Mouse (Mus musculus) limb, embryonic 14.5 days (tissue): ENCODE measurements around the gene Olig2. TPM values are rescaled to one million over a fixed set of nuclear protein-coding genes. Genes with fewer than 3 reads are reported as not detected.

Experiments
- ATAC-seq: fragments of 200-750 bp; cut with Nextera tagmentation; 2 replicates; pipeline ENCODE4 v1.8.0; 2017; ENCODE audit warnings: low read depth, moderate number of reproducible peaks, moderate TSS enrichment; ENCODE audit not compliant: low FRiP score
- DNase-seq: peaks from one replicate; pipeline ENCODE4 v3.0.0-alpha.2; 2015; ENCODE audit warnings: low spot score
- H3K27ac ChIP-seq: fragments of 300-500 bp; sonication (generic); replicated peaks from 2 replicates; pipeline ENCODE4 v1.5.1; 2014; ENCODE audit warnings: low read depth, mild to moderate bottlenecking, low read length, moderate library complexity, mixed read lengths
- H3K27me3 ChIP-seq: fragments of 300-500 bp; sonication (generic); 2 replicates; pipeline ENCODE4 v1.6.1; 2014; ENCODE audit warnings: low read length, mixed read lengths; ENCODE audit not compliant: control insufficient read depth, insufficient read depth
- H3K36me3 ChIP-seq: fragments of 300-500 bp; sonication (generic); 2 replicates; pipeline ENCODE4 v1.6.1; 2014; ENCODE audit warnings: mild to moderate bottlenecking, low read length, moderate library complexity, mixed read lengths; ENCODE audit not compliant: control insufficient read depth, insufficient read depth
- H3K4me1 ChIP-seq: fragments of 300-500 bp; sonication (generic); 2 replicates; pipeline ENCODE4 v1.6.1; 2014; ENCODE audit warnings: antibody characterized with exemption, low read length, mixed read lengths; ENCODE audit not compliant: control insufficient read depth, insufficient read depth
- H3K4me2 ChIP-seq: fragments of 300-500 bp; sonication (generic); replicated peaks from 2 replicates; pipeline ENCODE4 v1.6.1; 2014; ENCODE audit warnings: low read depth, mild to moderate bottlenecking, low read length, moderate library complexity; ENCODE audit not compliant: severe bottlenecking
- H3K4me3 ChIP-seq: fragments of 300-500 bp; sonication (generic); replicated peaks from 2 replicates; pipeline ENCODE4 v1.5.1; 2014; ENCODE audit warnings: low read length
- H3K9ac ChIP-seq: fragments of 300-500 bp; sonication (generic); 2 replicates; pipeline ENCODE4 v1.6.1; 2014; ENCODE audit warnings: mild to moderate bottlenecking, low read depth, low read length, moderate library complexity; ENCODE audit not compliant: severe bottlenecking
- H3K9me3 ChIP-seq: fragments of 300-500 bp; sonication (generic); 2 replicates; pipeline ENCODE4 v1.6.1; 2016; ENCODE audit warnings: low read length; ENCODE audit not compliant: control insufficient read depth
- POLR2A ChIP-seq: fragments of 200-500 bp; IDR thresholded peaks from 2 replicates; pipeline ENCODE4 v1.8.0; 2012; ENCODE audit warnings: inconsistent platforms, mild to moderate bottlenecking, moderate library complexity, borderline replicate concordance; ENCODE audit not compliant: insufficient read depth, insufficient read length; ENCODE audit errors: extremely low read depth
- WGBS: fragments of 180-500 bp; shearing (Covaris S2); extraction: QIAGEN DNeasy Blood & Tissue Kit; methylation state at CpG from one replicate; pipeline ENCODE4 v1.1.7; 2014; 5-methylcytosine and 5-hydroxymethylcytosine counted together
- polyA plus RNA-seq, 2 experiments: library from polyadenylated mRNA; depleted of rRNA in 1 of 2; stranded (reverse) in 1 of 2; unstranded in 1 of 2; fragments of >200 nt; fragmentation: Nextera tagmentation in 1 of 2; extraction: Ambion mirVana in 1 of 2; gene quantifications; 2 replicates each; pipeline versions ENCODE4 v1.2.1 to v1.2.3; 2012 to 2014

Olig2 gene
- polyA plus RNA-seq, 2 experiments: 0.06 TPM; not detected in 1

DNA sequence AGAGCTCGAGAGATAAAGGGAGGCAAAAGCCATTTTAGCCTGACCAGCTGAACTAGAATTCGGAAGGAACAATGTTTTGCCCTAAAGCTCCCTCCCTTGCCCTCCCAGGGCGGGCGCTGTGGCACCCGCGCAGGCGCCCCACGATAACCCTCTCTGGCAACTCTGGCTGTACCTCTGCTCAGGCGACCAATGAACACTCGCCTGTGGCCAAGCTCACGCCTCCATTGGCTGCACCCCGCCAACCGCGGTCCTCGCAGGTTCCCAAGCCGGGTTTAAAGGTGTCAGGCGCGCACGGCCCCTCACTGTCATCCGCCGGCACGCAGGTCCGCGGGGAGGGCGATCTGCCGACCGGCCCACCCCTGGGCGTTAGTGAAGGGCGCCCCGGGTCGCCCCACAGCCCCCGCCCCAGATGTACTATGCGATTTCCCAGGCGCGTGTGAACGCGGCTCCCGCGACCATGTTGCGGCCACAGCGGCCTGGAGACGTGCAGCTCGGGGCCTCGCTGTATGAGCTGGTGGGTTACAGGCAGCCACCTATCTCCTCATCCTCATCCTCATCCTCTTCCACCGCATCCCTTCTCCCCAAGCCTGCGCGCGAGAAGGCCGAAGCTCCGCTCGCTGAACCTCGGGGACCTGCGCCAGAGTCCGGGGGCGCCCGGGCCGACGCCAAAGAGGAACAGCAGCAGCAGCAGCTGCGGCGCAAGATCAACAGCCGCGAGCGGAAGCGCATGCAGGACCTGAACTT, 44.4 kb downstream of the Olig2 start, which contains the start of gene Olig1:
TSS of gene Olig1 (plus strand) at position 305 of the 744 bp plus-strand sequence.
- under 1% methylated on average over 51 of the region's 64 CpGs for WGBS
- DNase-seq: peak; percentile 20
- TF ChIP-seq POLR2A: no peak
- Histone ChIP-seq H3K27me3 (peaks cover 89% of the 10 kb centered on the region), H3K9me3 (no peaks in the 10 kb centered on the region), H3K4me2 (peak within 1 kb of the TSS; percentile 72), H3K36me3 (no peaks in the 10 kb centered on the region), H3K4me1 (peaks cover 18% of the 10 kb centered on the region), H3K4me3 (peak within 1 kb of the TSS; percentile 39), H3K27ac (no peak within 1 kb of the TSS), H3K9ac (no peak within 1 kb of the TSS)
- peak; percentile 83 for ATAC-seq

DNA sequence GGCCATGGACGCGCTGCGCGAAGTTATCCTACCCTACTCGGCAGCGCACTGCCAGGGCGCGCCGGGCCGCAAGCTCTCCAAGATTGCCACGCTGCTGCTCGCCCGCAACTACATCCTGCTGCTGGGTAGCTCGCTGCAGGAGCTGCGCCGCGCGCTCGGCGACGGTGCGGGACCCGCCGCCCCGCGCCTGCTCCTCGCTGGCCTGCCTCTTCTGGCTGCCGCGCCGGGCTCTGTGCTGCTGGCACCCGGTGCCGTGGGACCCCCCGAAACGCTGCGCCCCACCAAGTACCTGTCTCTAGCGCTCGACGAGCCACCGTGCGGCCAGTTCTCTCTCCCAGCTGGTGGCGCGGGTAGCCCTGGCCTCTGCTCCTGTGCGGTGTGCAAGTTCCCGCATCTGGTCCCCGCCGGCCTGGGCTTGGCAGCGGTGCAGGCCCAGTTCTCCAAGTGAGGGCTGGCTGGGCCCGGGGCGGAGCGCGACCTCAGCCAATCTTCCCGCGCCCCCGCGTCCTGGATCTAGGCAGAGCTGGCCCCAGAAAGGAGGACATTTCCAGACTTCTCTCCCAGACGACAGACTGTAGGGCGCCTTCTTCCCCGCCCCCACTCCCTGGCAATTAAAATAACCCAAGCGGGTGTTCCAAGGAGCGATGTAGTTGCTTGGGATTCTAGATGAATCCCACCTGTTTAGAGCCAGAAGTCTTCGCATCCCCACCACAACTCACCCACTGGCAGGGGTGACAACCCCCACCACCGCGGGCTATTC, 45.1 kb downstream of the Olig2 start:
- DNase-seq (no peak), ATAC-seq (no peak)
- H3K27ac ChIP-seq: no peak overlapping the region
- H3K9me3 ChIP-seq: no peaks in the 10 kb centered on the region
- H3K36me3 ChIP-seq: no peaks in the 10 kb centered on the region
- H3K27me3 ChIP-seq: peaks cover 88% of the 10 kb centered on the region
- H3K4me3 ChIP-seq: peak overlapping the region; percentile 39
- no peak overlapping the region for H3K9ac ChIP-seq
- WGBS: under 1% methylated on average over 53 of the region's 63 CpGs
- TF ChIP-seq POLR2A: no peak
- peaks cover 18% of the 10 kb centered on the region for H3K4me1 ChIP-seq
- H3K4me2 ChIP-seq: peak overlapping the region; percentile 72

DNA sequence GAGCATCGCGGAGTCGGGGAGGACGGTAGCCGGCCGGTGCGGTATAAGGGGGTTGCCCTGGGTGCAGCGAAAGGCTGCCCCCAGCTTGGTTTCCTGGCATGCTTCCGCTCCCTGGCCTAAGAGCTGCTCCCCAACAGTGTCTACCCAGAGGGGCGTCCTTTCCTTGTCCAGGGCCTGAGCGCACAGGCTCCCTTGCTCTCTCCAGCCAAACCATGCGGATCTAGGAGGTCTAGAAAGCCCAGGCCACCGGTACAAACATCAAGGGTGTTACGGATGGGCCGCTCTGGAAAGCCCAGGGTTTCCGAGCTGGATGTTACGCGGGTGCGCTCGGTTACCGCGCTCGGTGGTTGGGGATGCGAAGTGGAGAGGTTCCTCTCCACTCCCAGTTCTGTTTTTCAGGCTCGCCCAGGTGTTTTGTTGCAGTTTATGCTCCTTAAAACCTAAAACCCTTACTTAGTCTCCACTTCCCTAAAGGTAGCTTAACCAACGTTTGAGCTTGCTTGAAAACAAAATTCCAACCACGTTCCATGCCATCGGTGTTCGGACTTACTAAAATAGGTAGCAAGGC, 45.8 kb downstream of the Olig2 start:
- no peaks in the 10 kb centered on the region for H3K9me3 ChIP-seq
- under 1% methylated on average over 28 of the region's 29 CpGs for WGBS
- no peak for DNase-seq

DNA sequence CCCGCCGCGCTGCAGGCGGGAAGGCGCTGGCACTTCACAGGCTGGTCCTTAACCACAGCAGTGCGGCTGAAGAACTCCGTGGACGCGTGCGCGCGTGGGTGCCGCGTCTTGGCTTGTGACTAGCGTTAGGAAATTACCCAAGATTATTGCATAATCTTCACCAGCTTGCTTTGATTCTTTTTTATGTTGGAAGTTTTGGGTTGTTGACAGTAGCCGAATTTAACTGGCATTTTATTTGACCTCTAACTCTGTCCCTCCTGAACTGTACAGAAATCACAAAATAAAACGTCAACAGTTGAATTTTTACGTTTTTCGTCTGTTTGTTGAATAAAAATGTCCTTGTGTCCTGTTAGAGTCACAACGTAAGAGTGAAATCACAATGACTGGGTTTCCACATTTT, 46.4 kb downstream of the Olig2 start:
- no peak overlapping the region; the same call in 1 of the 2 replicates for H3K4me2 ChIP-seq
- TF ChIP-seq POLR2A: no peak
- H3K4me1 ChIP-seq: peaks cover 18% of the 10 kb centered on the region
- 3% methylated on average over 20 of the region's 20 CpGs for WGBS
- no peaks in the 10 kb centered on the region for H3K9me3 ChIP-seq
- no peak overlapping the region for H3K9ac ChIP-seq
- no peak for DNase-seq
- H3K4me3 ChIP-seq: 0 out of 2 replicates have a peak overlapping the region, but pooled peaks have one; percentile 5
- ATAC-seq: no peak
- H3K27ac ChIP-seq: no peak overlapping the region
- no peaks in the 10 kb centered on the region for H3K36me3 ChIP-seq
- H3K27me3 ChIP-seq: peaks cover 76% of the 10 kb centered on the region

More for the DNA sequence above, 45.8 kb downstream of the Olig2 start:
- Histone ChIP-seq H3K36me3 (no peaks in the 10 kb centered on the region), H3K4me1 (peaks cover 18% of the 10 kb centered on the region), H3K27ac (no peak overlapping the region), H3K4me3 (peak overlapping the region; percentile 39), H3K4me2 (peak overlapping the region; percentile 72), H3K27me3 (peaks cover 82% of the 10 kb centered on the region), H3K9ac (no peak overlapping the region)
- ATAC-seq: no peak
- TF ChIP-seq POLR2A: no peak

Other genes starting within 250 kb of the Olig2 start
- 19.2 and 23.9 TPM in 2 replicates for gene Synj1, start 214.1 kb upstream of the Olig2 start, polyA plus RNA-seq (2012; rRNA removed)
- 13.8 and 14.5 TPM in 2 replicates for gene Synj1, start 214.1 kb upstream of the Olig2 start, polyA plus RNA-seq (2014; fragmentation: Nextera tagmentation; extraction: Ambion mirVana)
- gene Paxbp1, start 180.9 kb upstream of the Olig2 start, polyA plus RNA-seq (2012; rRNA removed): 117 and 132 TPM in 2 replicates
- 56.2 and 69.4 TPM in 2 replicates for gene Paxbp1, start 180.9 kb upstream of the Olig2 start, polyA plus RNA-seq (2014; fragmentation: Nextera tagmentation; extraction: Ambion mirVana)
- 0.45 and 0.60 TPM in 2 replicates for gene 4932438H23Rik, start 130.3 kb upstream of the Olig2 start, polyA plus RNA-seq (2012; rRNA removed)
- gene 4932438H23Rik, start 130.3 kb upstream of the Olig2 start, polyA plus RNA-seq (2014; fragmentation: Nextera tagmentation; extraction: Ambion mirVana): 0.32 and 1.3 TPM in 2 replicates
- gene Olig1, start 44.3 kb downstream of the Olig2 start, polyA plus RNA-seq (2012; rRNA removed): 0.08 and 0.09 TPM in 2 replicates
- gene Olig1, start 44.3 kb downstream of the Olig2 start, polyA plus RNA-seq (2014; fragmentation: Nextera tagmentation; extraction: Ambion mirVana): 0.11 TPM in 1 of 2 replicates, not detected in the other
- 36.2 and 38.7 TPM in 2 replicates for gene Ifnar2, start 147.3 kb downstream of the Olig2 start, polyA plus RNA-seq (2012; rRNA removed)
- 59.7 and 64.8 TPM in 2 replicates for gene Ifnar2, start 147.3 kb downstream of the Olig2 start, polyA plus RNA-seq (2014; fragmentation: Nextera tagmentation; extraction: Ambion mirVana)
- gene Gm21970, start 166.3 kb downstream of the Olig2 start, polyA plus RNA-seq (2012; rRNA removed): not detected in 2 replicates
- gene Gm21970, start 166.3 kb downstream of the Olig2 start, polyA plus RNA-seq (2014; fragmentation: Nextera tagmentation; extraction: Ambion mirVana): not detected in 2 replicates
- gene Il10rb, start 180.7 kb downstream of the Olig2 start, polyA plus RNA-seq (2012; rRNA removed): 15.6 and 16.5 TPM in 2 replicates
- gene Il10rb, start 180.7 kb downstream of the Olig2 start, polyA plus RNA-seq (2014; fragmentation: Nextera tagmentation; extraction: Ambion mirVana): 23.5 and 24.3 TPM in 2 replicates